Mouse (Mus musculus): Measurements from ENCODE around the gene P2rx7. TPM values are rescaled to one million over a fixed set of nuclear protein-coding genes. Genes with fewer than 3 reads are reported as not detected.

Gene P2rx7
- total RNA-seq, 1 experiment: 10.5 TPM

DNA sequence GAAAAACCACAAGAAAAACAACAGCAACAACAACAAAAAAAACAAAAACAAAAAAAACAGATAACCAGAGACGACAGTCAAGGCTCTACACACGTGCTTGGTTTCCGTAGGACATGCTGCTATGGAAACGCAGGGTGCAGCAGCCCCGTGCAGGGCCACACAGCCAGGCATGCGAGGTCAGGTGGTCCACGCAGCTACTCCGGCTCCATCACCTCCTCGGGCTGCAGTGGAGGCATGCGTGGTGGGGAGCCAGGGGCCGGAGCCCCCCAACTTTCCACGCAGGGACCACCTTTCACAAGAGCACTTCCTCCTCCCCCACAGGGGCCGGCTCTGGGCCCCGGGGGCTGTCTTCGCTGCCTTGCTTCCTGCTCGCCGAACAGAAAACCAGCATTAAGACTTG, 90.2 kb downstream of the P2rx7 start:
- no peaks in the 10 kb centered on the region for H3K9me3 ChIP-seq (ENCODE audit: control insufficient read depth, insufficient read depth, low read depth, low read length)
- 0 out of 4 replicates have a peak overlapping the region, but pooled peaks of 1 of the 2 experiments have one; percentile 3 for H3K4me3 ChIP-seq (ENCODE audit: insufficient read depth in 1 of 2, low read depth in 1 of 2, low read length in 2 of 2, poor library complexity in 1 of 2, severe bottlenecking in 1 of 2)
- no peak for TF ChIP-seq ZC3H11A (IDR thresholded peaks at IDR 0.05; ENCODE audit: borderline replicate concordance, low read depth, low read length)
- TF ChIP-seq HCFC1 (IDR thresholded peaks at IDR 0.05; ENCODE audit: borderline replicate concordance, insufficient read depth, low read length): no peak
- no peak for TF ChIP-seq MAFK (IDR thresholded peaks at IDR 0.05; ENCODE audit: insufficient read depth, low read depth, low read length)
- TF ChIP-seq CHD2 (IDR thresholded peaks at IDR 0.05; ENCODE audit: low read depth, low read length): no peak
- no peak for TF ChIP-seq ZNF384 (IDR thresholded peaks at IDR 0.05; ENCODE audit: low read depth, low read length)
- H3K27ac ChIP-seq (ENCODE audit: insufficient read depth, low read depth, low read length, poor library complexity, severe bottlenecking): no peak overlapping the region
- H3K36me3 ChIP-seq (ENCODE audit: control insufficient read depth, insufficient read depth, low read length, poor library complexity, severe bottlenecking): peaks cover 2% of the 10 kb centered on the region; the same call in 1 of the 2 replicates
- in situ Hi-C loops (cut with MboI; ENCODE audit: low sequenced_read_pairs in 2 of 2, unreplicated experiment in 2 of 2): no loop called here
- peaks cover 0 to 11% of the 10 kb centered on the region in 2 experiments; a peak in 3 of 4 replicates for H3K4me1 ChIP-seq (ENCODE audit: control insufficient read depth in 2 of 2, insufficient read depth in 2 of 2, low read length in 2 of 2, poor library complexity in 1 of 2)
- no peak for DNase-seq (ENCODE audit: low read depth, low spot score)
- no peak overlapping the region; the same call in 1 of the 2 replicates for H3K9ac ChIP-seq (ENCODE audit: insufficient read depth, low read depth, low read length, poor library complexity, severe bottlenecking)

DNA sequence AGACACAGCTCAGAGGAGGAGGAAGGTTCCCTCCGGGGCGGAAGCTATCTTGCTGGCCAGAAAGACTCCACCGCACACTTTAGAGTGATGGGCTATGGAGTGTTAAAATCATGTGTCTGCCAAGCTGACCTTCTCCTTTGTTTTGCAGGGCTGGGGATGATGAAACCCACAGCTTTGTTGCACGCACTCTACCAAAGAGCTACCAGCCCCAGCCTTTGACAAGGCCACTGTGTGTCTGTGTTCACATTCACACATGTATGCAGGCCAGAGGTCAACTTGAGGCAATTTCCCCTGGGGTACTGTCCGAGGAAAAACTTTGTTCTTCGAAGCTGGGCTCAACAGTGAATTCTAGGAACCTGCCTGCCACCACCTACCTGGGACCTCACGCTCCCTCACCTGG, 92.1 kb downstream of the P2rx7 start:
- in situ Hi-C loops (cut with MboI; ENCODE audit: low sequenced_read_pairs in 2 of 2, unreplicated experiment in 2 of 2): no loop called here
- H3K9me3 ChIP-seq (ENCODE audit: control insufficient read depth, insufficient read depth, low read depth, low read length): no peaks in the 10 kb centered on the region
- TF ChIP-seq ZNF384 (IDR thresholded peaks at IDR 0.05; ENCODE audit: low read depth, low read length) (no peak), CHD2 (IDR thresholded peaks at IDR 0.05; ENCODE audit: low read depth, low read length) (no peak), ZC3H11A (IDR thresholded peaks at IDR 0.05; ENCODE audit: borderline replicate concordance, low read depth, low read length) (no peak), MAFK (IDR thresholded peaks at IDR 0.05; ENCODE audit: insufficient read depth, low read depth, low read length) (no peak), HCFC1 (IDR thresholded peaks at IDR 0.05; ENCODE audit: borderline replicate concordance, insufficient read depth, low read length) (no peak)
- DNase-seq (ENCODE audit: low read depth, low spot score): no peak
- H3K4me1 ChIP-seq (ENCODE audit: control insufficient read depth in 2 of 2, insufficient read depth in 2 of 2, low read length in 2 of 2, poor library complexity in 1 of 2): peaks cover 0 to 11% of the 10 kb centered on the region in 2 experiments; a peak in 3 of 4 replicates
- no peak overlapping the region for H3K9ac ChIP-seq (ENCODE audit: insufficient read depth, low read depth, low read length, poor library complexity, severe bottlenecking)
- no peak overlapping the region for H3K27ac ChIP-seq (ENCODE audit: insufficient read depth, low read depth, low read length, poor library complexity, severe bottlenecking)
- H3K4me3 ChIP-seq (ENCODE audit: insufficient read depth in 1 of 2, low read depth in 1 of 2, low read length in 2 of 2, poor library complexity in 1 of 2, severe bottlenecking in 1 of 2): no peak overlapping the region
- H3K36me3 ChIP-seq (ENCODE audit: control insufficient read depth, insufficient read depth, low read length, poor library complexity, severe bottlenecking): peaks cover 3% of the 10 kb centered on the region; the same call in 1 of the 2 replicates

DNA sequence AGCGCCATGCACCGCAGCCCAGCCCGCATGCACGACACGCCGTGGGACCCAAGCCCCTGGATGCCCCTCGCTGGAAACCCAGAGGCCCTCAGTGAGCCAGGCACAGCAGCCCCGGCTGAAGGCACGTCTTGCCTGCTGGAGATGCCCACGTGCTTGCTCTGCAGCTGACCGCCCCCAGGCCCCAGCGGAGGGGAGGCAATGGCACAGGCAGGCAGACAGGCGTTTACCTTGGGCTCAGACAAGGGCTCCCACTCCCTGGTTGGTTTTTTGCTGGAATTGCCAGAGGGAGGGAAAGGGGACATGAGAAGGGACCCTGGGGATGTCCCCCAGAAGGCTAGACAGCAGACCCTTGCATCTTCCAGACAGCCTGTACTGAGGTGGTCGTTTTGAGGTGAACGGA, 93.0 kb downstream of the P2rx7 start:
- no peak for DNase-seq (ENCODE audit: low read depth, low spot score)
- no peaks in the 10 kb centered on the region for H3K9me3 ChIP-seq (ENCODE audit: control insufficient read depth, insufficient read depth, low read depth, low read length)
- no peak for TF ChIP-seq ZNF384 (IDR thresholded peaks at IDR 0.05; ENCODE audit: low read depth, low read length)
- TF ChIP-seq CHD2 (IDR thresholded peaks at IDR 0.05; ENCODE audit: low read depth, low read length): no peak
- no peak for TF ChIP-seq MAFK (IDR thresholded peaks at IDR 0.05; ENCODE audit: insufficient read depth, low read depth, low read length)
- no peak for TF ChIP-seq HCFC1 (IDR thresholded peaks at IDR 0.05; ENCODE audit: borderline replicate concordance, insufficient read depth, low read length)
- no peak for TF ChIP-seq ZC3H11A (IDR thresholded peaks at IDR 0.05; ENCODE audit: borderline replicate concordance, low read depth, low read length)
- in situ Hi-C loops (cut with MboI; ENCODE audit: low sequenced_read_pairs in 2 of 2, unreplicated experiment in 2 of 2): no loop called here
- 0 out of 2 replicates have a peak overlapping the region, but pooled peaks have one; percentile 14 for H3K9ac ChIP-seq (ENCODE audit: insufficient read depth, low read depth, low read length, poor library complexity, severe bottlenecking)
- peaks cover 0 to 8% of the 10 kb centered on the region in 2 experiments; a peak in 2 of 4 replicates for H3K4me1 ChIP-seq (ENCODE audit: control insufficient read depth in 2 of 2, insufficient read depth in 2 of 2, low read length in 2 of 2, poor library complexity in 1 of 2)
- H3K36me3 ChIP-seq (ENCODE audit: control insufficient read depth, insufficient read depth, low read length, poor library complexity, severe bottlenecking): peaks cover 6% of the 10 kb centered on the region; the same call in 1 of the 2 replicates
- H3K4me3 ChIP-seq (ENCODE audit: insufficient read depth in 1 of 2, low read depth in 1 of 2, low read length in 2 of 2, poor library complexity in 1 of 2, severe bottlenecking in 1 of 2): peak overlapping the region in 1 of 2 experiments; percentile 8; a peak in 1 of 4 replicates
- no peak overlapping the region for H3K27ac ChIP-seq (ENCODE audit: insufficient read depth, low read depth, low read length, poor library complexity, severe bottlenecking)

Other genes starting within 250 kb of the P2rx7 start
- 51.8 and 63.2 TPM in 2 replicates for gene Anapc7, start 222.2 kb upstream of the P2rx7 start, total RNA-seq (2012; rRNA removed)
- 372 and 457 TPM in 2 replicates for gene Atp2a2, start 141.7 kb upstream of the P2rx7 start, total RNA-seq (2012; rRNA removed)
- gene Ift81, start 29.4 kb upstream of the P2rx7 start, total RNA-seq (2012; rRNA removed): 6.4 and 7.4 TPM in 2 replicates
- 7.5 and 12.6 TPM in 2 replicates for gene P2rx4, start 63.6 kb downstream of the P2rx7 start, total RNA-seq (2012; rRNA removed)
- gene Camkk2, start 135.5 kb downstream of the P2rx7 start, total RNA-seq (2012; rRNA removed): 12.7 and 16.1 TPM in 2 replicates
- 285 and 344 TPM in 2 replicates for gene Anapc5, start 177.4 kb downstream of the P2rx7 start, total RNA-seq (2012; rRNA removed)
- 22.0 and 26.1 TPM in 2 replicates for gene Rnf34, start 206.1 kb downstream of the P2rx7 start, total RNA-seq (2012; rRNA removed)